Mouse (Mus musculus) liver, embryonic 18 days (tissue): Measurements from ENCODE around the gene Trim54. TPM values are rescaled to one million over a fixed set of nuclear protein-coding genes. Genes with fewer than 3 reads are reported as not detected.

Source experiments
- polyA plus RNA-seq: library from polyadenylated mRNA; depleted of rRNA; stranded (reverse); fragments of >200 nt; gene quantifications from 2 replicates; pipeline ENCODE4 v1.2.3, GENCODE M21; 2012; rRNA removed

Gene Trim54
- 0.02 TPM in 1 of 2 replicates, not detected in the other for polyA plus RNA-seq

GRCm38 (mm10) chr5:31116354-31116753 is at the start of gene Trim54:
Gene Trim54, plus strand, starts transcription at chr5:31116712.

DNA sequence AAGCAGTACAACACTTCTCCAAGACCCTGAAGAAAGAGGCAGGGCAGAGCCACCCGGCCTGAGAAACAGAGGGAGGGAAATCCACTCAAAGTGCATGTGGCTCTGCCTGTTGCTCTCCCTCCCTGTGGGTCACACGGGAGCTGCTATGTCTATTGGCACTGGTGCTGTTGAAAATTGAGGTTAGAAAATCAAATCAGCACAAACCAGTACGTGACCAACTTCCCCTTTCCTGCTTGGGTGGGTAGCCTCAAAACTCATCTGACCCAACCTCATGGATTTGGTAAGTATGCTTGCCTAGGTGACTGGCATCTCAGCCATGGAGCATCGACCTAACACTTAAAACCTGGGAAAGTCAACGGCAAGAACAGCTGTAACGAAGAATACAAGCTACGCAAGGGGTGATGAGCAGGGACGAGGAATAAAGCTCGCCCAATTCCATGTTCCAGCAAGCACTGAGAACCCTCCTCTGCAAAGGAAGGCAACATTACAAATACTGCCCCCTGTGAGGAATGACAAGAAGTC is 10.6 kb upstream of the Trim54 start, which contains the start of gene Dnajc5g:
Dnajc5g (plus strand) TSS at position 472 of the 522 bp plus-strand sequence.

DNA sequence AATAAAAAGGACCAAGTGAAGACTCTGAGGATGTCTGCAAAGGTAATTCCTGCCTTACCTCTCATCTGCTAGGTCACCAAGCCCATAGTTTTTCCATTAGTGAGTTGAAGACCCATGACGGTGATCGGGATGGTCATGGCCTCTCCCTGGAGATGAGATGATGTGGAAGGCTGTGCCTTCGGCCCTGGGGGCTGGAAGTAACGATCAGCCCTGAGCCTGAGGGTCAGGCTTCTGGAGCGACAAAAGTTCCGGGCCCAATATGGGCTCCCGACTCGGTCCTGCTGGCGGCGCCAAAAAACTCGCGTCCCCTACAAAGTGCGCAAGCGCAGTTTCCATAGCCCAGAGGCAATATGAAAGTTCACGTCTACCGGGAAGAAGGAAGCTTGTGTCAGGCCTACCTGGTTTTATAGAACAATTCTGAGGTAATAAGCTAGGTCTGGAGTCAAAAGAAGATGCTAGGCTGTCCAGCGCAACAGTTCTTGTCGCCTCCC is 8.5 kb upstream of the Trim54 start, which contains the start of gene Slc30a3:
Slc30a3 (minus strand) TSS at position 238 of the 491 bp plus-strand sequence.

DNA sequence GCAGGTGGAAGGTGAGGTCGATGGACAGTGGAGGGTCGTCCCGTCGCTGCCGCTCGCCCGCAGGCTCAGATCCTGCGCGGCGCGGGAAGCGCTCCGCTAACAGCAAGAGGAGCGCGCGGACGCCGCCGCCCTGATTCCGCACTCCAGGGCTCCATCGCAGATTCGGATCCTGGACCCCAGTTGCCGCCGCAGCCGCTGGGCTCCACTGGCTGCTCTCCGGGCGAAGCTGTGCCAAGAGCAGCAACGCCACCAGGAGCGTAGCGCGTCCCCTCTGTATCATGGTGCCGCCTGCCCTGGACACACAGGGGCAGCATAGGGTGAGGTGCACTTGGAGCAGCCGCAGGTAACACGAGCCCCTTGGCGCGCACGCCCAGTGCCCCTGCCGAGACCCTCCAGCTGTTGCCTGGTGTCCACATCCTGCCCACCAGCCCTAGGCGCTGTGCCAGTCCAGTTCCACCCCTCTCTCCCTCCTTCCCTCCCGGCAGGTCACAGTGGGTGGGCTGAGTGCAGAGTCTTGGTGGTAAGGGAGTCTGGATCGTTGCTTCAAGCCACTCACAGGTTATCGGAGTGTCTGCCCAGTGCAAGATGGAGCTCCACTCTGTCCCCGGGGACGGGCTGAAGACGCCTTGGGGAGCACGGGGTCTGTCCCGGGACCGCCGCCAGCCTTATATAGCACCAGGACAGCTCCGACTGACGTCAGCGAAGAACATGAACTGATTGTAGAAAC is 21.9 kb downstream of the Trim54 start, which contains the start of gene Ucn:
Ucn (minus strand) TSS at position 589 of the 727 bp plus-strand sequence.

DNA sequence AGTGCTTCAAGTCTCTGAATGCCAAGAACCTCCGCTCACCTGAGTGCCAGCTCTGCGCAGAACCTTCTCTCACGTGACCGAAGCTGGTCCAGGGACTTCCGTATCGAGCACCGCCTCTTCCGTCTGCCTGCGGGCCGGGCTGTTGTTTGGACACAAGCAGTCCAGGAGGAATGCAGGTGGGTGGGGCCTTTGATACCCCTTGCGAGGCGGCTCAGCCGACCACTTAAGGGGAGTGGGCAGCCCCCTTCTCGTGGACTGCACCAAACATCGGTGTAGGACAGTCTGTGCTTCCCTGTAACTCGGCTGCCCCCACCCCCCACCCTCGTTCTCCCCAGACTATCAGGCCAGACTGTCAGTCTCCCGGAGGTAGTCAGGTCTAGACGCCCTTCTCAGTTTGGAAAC is 37.6 kb downstream of the Trim54 start, which contains the start of gene Mpv17:
Mpv17 (minus strand) TSS at position 100 of the 402 bp plus-strand sequence.

GRCm38 (mm10) chr5:31179766-31180630 is 63.5 kb downstream of the Trim54 start, which contains the start of the genes Gm29609 and Gtf3c2:
Gene Gm29609, minus strand, starts transcription at chr5:31179911.
Gene Gtf3c2, minus strand, starts transcription at chr5:31180144.

Other genes with a start within 250 kb of the Trim54 start
- gene Tmem214, start 248.7 kb upstream of the Trim54 start, polyA plus RNA-seq = 28.4 and 29.6 TPM in 2 replicates
- 5.4 and 6.3 TPM in 2 replicates for gene Agbl5, start 228.0 kb upstream of the Trim54 start, polyA plus RNA-seq
- gene Ost4, start 208.9 kb upstream of the Trim54 start, polyA plus RNA-seq = 218 and 229 TPM in 2 replicates
- gene Emilin1, start 203.3 kb upstream of the Trim54 start, polyA plus RNA-seq = 24.6 and 29.0 TPM in 2 replicates
- gene Khk, start 195.3 kb upstream of the Trim54 start, polyA plus RNA-seq = 45.7 and 45.9 TPM in 2 replicates
- 5.0 and 6.0 TPM in 2 replicates for gene Cgref1, start 171.1 kb upstream of the Trim54 start, polyA plus RNA-seq
- gene Preb, start 156.4 kb upstream of the Trim54 start, polyA plus RNA-seq = 121 and 133 TPM in 2 replicates
- gene Tcf23, start 148.1 kb upstream of the Trim54 start, polyA plus RNA-seq = 0.03 and 0.05 TPM in 2 replicates
- gene Atraid, start 68.4 kb upstream of the Trim54 start, polyA plus RNA-seq = 64.9 and 72.9 TPM in 2 replicates
- gene Slc5a6, start 67.8 kb upstream of the Trim54 start, polyA plus RNA-seq = 4.8 and 4.9 TPM in 2 replicates
- 6.5 and 9.2 TPM in 2 replicates for gene Cad, start 61.9 kb upstream of the Trim54 start, polyA plus RNA-seq
- not detected in 2 replicates for gene Dnajc5g, start 10.4 kb upstream of the Trim54 start, polyA plus RNA-seq
- 0.21 and 0.24 TPM in 2 replicates for gene Slc30a3, start 8.5 kb upstream of the Trim54 start, polyA plus RNA-seq
- not detected in 2 replicates for gene Ucn, start 22.1 kb downstream of the Trim54 start, polyA plus RNA-seq
- 35.6 and 35.8 TPM in 2 replicates for gene Mpv17, start 37.5 kb downstream of the Trim54 start, polyA plus RNA-seq
- 0.66 and 0.88 TPM in 2 replicates for gene Gm29609, start 63.2 kb downstream of the Trim54 start, polyA plus RNA-seq
- gene Gtf3c2, start 63.4 kb downstream of the Trim54 start, polyA plus RNA-seq = 24.0 and 29.8 TPM in 2 replicates
- 21.4 and 21.6 TPM in 2 replicates for gene Snx17, start 76.5 kb downstream of the Trim54 start, polyA plus RNA-seq
- 24.2 and 24.7 TPM in 2 replicates for gene Eif2b4, start 76.7 kb downstream of the Trim54 start, polyA plus RNA-seq
- 10.7 and 12.1 TPM in 2 replicates for gene Zfp513, start 85.6 kb downstream of the Trim54 start, polyA plus RNA-seq
- gene Ppm1g, start 104.0 kb downstream of the Trim54 start, polyA plus RNA-seq = 58.9 and 59.9 TPM in 2 replicates
- gene Nrbp1, start 124.2 kb downstream of the Trim54 start, polyA plus RNA-seq = 36.9 and 37.8 TPM in 2 replicates
- gene Gm9970, start 124.5 kb downstream of the Trim54 start, polyA plus RNA-seq = not detected in 2 replicates
- gene Krtcap3, start 135.0 kb downstream of the Trim54 start, polyA plus RNA-seq = 11.9 and 12.5 TPM in 2 replicates
- 5.0 and 5.2 TPM in 2 replicates for gene Ift172, start 174.4 kb downstream of the Trim54 start, polyA plus RNA-seq
- gene Fndc4, start 179.4 kb downstream of the Trim54 start, polyA plus RNA-seq = 5.7 and 6.2 TPM in 2 replicates
- 48.7 and 57.4 TPM in 2 replicates for gene Gckr, start 180.7 kb downstream of the Trim54 start, polyA plus RNA-seq